Mouse (Mus musculus): ENCODE results near the gene Olfr545. TPM values are rescaled to one million over a fixed set of nuclear protein-coding genes. Genes with fewer than 3 reads are reported as not detected.

Gene Olfr545
- polyA plus RNA-seq, 1 experiment from 2014 or later: 0.09 TPM

DNA sequence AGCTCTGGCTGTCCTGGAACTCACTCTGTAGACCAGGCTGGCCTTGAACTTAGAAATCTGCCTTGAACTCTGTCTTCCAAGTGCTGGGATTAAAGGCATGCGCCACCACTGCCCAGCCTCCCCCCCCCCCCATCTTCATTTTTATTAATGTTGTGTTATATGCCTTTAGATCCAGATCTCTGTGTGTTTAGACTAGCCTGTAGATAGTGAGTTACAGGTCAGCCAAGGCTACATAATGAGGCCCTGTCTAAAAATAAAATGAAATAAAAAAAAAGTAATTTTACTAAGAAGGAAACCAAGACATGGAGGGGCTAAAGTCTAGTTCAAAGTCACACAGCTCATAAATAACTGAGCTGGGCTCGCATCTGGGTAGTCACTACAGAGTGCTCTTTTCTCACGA lies 20.4 kb downstream of the Olfr545 start:
- WGBS: 60% methylated on average over 3 of the region's 3 CpGs
- H3K9ac ChIP-seq (replicated peaks): no peak overlapping the region
- no peaks in the 10 kb centered on the region for H3K27me3 ChIP-seq
- H3K36me3 ChIP-seq: no peaks in the 10 kb centered on the region
- H3K4me2 ChIP-seq: no peak overlapping the region
- no peaks in the 10 kb centered on the region for H3K9me3 ChIP-seq
- ATAC-seq (ENCODE audit: insufficient number of reproducible peaks, insufficient read depth, low FRiP score, low TSS enrichment, low read depth): no peak
- no peaks in the 10 kb centered on the region for H3K4me1 ChIP-seq (replicated peaks)
- no peak overlapping the region for H3K4me3 ChIP-seq (replicated peaks)
- no peak overlapping the region for H3K27ac ChIP-seq

DNA sequence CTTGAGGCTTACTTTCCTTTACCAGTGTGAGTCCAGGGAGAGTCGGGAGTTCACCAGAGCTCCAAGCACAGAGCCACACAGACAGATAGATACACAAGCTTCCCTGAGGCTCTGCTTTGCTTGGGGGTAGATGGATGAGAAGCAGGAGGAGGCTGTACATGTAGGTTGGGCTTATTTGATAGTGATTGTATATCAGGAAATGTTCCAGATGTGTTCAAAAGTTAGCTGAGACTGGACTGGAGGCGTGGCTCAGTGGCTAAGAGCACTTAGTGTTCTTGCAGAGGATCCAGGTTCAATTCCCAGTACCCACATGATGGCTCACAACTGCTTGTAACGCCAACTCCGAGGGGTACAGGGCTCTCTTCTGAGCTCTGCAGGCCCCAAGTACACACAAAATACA lies 20.9 kb downstream of the Olfr545 start:
- Histone ChIP-seq H3K4me3 (replicated peaks) (no peak overlapping the region), H3K27ac (no peak overlapping the region), H3K4me2 (no peak overlapping the region), H3K9ac (replicated peaks) (no peak overlapping the region), H3K9me3 (no peaks in the 10 kb centered on the region), H3K27me3 (no peaks in the 10 kb centered on the region), H3K36me3 (no peaks in the 10 kb centered on the region), H3K4me1 (replicated peaks) (no peaks in the 10 kb centered on the region)
- ATAC-seq (ENCODE audit: insufficient number of reproducible peaks, insufficient read depth, low FRiP score, low TSS enrichment, low read depth): no peak
- 85% methylated on average over 4 of the region's 4 CpGs for WGBS

DNA sequence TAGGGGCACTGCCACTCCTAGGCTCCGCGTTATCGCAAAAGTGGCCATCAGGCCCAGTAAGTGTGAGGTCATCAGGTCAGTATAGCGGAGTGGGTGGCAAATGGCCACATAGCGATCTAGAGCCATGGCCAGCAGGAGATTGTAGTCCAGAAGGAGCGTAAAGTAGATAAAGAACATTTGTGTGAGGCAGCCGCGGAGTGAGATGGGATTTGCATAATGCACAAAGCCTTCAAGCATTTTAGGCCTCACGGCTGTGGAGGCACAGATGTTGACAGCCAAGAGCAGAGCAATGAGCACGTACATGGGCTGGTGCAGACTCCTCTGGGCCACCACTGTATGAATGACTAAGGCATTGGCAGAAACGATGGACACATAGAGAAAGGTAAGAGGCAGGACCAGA lies 22.0 kb downstream of the Olfr545 start:
- H3K27me3 ChIP-seq: no peaks in the 10 kb centered on the region
- ATAC-seq (ENCODE audit: insufficient number of reproducible peaks, insufficient read depth, low FRiP score, low TSS enrichment, low read depth): no peak
- WGBS: 82% methylated on average over 11 of the region's 11 CpGs
- H3K36me3 ChIP-seq: no peaks in the 10 kb centered on the region
- H3K27ac ChIP-seq: no peak overlapping the region
- no peaks in the 10 kb centered on the region for H3K9me3 ChIP-seq
- H3K9ac ChIP-seq (replicated peaks): no peak overlapping the region
- no peak overlapping the region for H3K4me3 ChIP-seq (replicated peaks)
- no peaks in the 10 kb centered on the region for H3K4me1 ChIP-seq (replicated peaks)
- H3K4me2 ChIP-seq: no peak overlapping the region

DNA sequence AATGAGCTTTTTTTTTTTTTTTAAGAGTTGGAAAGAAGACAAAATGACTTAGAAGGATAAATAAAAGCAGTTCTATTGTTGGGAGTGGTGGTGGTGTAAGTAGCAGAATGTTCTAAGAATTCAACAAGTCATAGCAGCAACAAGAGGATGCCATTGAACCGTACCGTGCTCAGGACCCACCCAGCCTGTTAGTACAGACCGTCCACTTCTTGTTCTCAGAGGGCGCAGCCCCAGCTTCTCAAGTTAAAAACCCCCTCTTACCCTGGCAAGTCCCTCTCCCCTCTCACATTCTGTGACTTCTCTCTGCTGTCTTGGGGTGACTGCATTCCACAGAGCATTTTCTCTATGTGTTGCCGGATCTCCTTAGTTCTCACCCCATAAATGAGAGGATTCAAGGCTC lies 22.8 kb downstream of the Olfr545 start:
- no peaks in the 10 kb centered on the region for H3K4me1 ChIP-seq (replicated peaks)
- H3K9ac ChIP-seq (replicated peaks): no peak overlapping the region
- H3K27me3 ChIP-seq: no peaks in the 10 kb centered on the region
- no peaks in the 10 kb centered on the region for H3K36me3 ChIP-seq
- H3K9me3 ChIP-seq: no peaks in the 10 kb centered on the region
- no peak overlapping the region for H3K4me3 ChIP-seq (replicated peaks)
- WGBS: 90% methylated on average over 5 of the region's 5 CpGs
- ATAC-seq (ENCODE audit: insufficient number of reproducible peaks, insufficient read depth, low FRiP score, low TSS enrichment, low read depth): no peak
- no peak overlapping the region for H3K27ac ChIP-seq
- H3K4me2 ChIP-seq: no peak overlapping the region

DNA sequence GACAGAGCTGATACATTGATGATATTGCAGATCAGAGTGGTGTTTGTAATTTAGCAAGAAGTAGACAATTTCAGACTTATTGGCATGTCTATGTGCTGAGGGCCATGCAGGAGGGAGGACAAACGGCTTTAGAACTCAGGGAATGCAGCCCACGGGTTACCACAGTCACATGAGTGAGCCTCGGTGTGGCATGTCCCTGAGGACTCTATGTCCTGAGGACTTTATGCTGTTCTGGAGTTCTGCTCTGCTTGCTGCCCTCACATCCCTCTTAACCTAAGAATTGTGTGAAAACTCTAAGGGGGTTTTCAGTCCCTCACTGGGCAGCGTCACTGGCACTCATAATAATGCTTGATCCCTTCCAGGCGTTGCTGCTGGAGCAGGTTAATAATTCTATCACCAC lies 26.7 kb downstream of the Olfr545 start:
- H3K36me3 ChIP-seq: peaks cover 31% of the 10 kb centered on the region
- ATAC-seq (ENCODE audit: insufficient number of reproducible peaks, insufficient read depth, low FRiP score, low TSS enrichment, low read depth): no peak
- 45% methylated on average over 5 of the region's 5 CpGs for WGBS
- H3K9me3 ChIP-seq: no peaks in the 10 kb centered on the region
- no peak overlapping the region for H3K27ac ChIP-seq
- no peak overlapping the region for H3K9ac ChIP-seq (replicated peaks)
- no peak overlapping the region for H3K4me3 ChIP-seq (replicated peaks)
- H3K27me3 ChIP-seq: no peaks in the 10 kb centered on the region
- H3K4me2 ChIP-seq: no peak overlapping the region
- H3K4me1 ChIP-seq (replicated peaks): no peaks in the 10 kb centered on the region

DNA sequence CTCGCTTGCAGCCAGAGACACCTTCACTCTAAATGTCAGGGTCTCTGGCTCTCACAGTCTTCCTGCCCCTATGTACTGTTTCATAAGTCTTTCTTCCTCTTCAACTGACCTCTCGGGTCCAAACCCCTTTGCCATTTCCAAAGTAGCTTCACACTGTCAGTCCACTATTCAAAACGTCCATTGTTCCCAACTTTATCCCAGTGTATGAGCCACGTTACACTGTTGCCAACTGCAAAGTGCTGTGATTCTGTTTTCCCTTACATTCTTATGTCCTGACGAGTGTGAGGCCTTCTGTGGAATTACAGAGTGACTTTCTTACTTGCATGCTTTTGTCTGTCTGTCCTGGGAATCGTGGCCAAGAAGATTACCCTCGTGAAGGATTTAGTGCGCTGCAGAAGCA lies 31.8 kb downstream of the Olfr545 start:
- Histone ChIP-seq H3K4me2 (no peak overlapping the region), H3K9ac (replicated peaks) (no peak overlapping the region), H3K27ac (no peak overlapping the region), H3K27me3 (no peaks in the 10 kb centered on the region), H3K9me3 (no peaks in the 10 kb centered on the region), H3K4me1 (replicated peaks) (no peaks in the 10 kb centered on the region), H3K36me3 (peaks cover 80% of the 10 kb centered on the region), H3K4me3 (replicated peaks) (no peak overlapping the region)
- ATAC-seq (ENCODE audit: insufficient number of reproducible peaks, insufficient read depth, low FRiP score, low TSS enrichment, low read depth): no peak
- WGBS: 93% methylated on average over 8 of the region's 8 CpGs

DNA sequence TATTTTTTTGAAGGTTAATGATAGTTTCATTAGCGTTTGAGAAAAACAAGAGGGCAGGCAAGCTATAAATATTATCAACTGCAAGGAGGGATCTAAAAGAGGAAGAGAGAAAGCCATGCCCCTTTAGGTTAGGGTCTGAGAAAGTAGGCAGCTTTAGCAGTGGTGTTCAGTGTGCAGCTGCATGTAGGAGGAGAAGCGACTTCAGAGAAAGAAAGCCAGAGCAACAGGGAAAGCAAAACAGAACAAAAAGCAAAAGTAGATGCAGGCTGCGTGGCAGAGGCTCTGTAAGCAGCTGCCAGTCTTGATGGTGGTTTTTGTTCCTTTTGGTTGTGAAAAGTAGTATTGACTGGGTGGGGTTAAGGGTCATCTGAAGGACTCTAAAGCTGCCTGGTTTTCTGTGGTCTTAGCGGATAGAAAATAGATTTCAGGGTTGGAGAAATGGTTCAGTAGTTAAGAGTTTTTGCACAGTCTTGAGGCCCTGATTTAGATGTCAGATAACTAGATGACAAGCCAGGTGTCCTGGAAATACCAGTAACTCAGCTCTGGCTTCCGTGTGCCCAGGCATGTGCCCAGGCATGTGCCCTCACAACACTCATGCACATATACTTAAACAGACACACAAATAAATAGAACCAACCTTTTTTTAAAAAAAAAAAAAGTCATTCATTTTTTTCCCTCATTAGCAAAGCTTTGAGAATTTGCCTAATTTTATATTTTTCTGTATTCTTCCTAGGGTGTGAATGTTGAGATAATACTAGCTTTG lies 40.6 kb downstream of the Olfr545 start:
- Histone ChIP-seq H3K9ac (replicated peaks) (no peak overlapping the region), H3K4me1 (replicated peaks) (no peaks in the 10 kb centered on the region), H3K27me3 (no peaks in the 10 kb centered on the region), H3K27ac (no peak overlapping the region), H3K36me3 (peaks cover 96% of the 10 kb centered on the region), H3K4me3 (replicated peaks) (no peak overlapping the region), H3K9me3 (no peaks in the 10 kb centered on the region), H3K4me2 (no peak overlapping the region)
- ATAC-seq (ENCODE audit: insufficient number of reproducible peaks, insufficient read depth, low FRiP score, low TSS enrichment, low read depth): no peak
- 93% methylated on average over 5 of the region's 5 CpGs for WGBS

DNA sequence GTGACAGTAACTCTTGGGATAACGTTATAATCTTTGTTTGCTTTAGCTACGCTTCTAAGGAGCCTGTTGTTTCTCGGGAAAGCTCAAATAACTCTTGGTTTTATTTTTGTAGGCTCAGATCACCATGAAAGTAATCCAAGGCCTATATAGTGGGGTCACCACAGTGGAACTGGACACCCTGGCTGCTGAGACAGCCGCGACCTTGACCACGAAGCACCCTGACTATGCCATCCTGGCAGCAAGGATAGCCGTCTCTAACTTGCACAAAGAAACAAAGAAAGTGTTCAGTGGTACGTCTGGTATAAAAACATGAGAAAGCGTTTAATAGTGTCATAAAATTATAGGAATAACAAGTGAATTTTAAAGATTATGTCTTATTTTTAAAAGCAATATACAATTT lies 52.9 kb downstream of the Olfr545 start:
- 89% methylated on average over 9 of the region's 9 CpGs for WGBS
- no peak overlapping the region for H3K4me3 ChIP-seq (replicated peaks)
- no peaks in the 10 kb centered on the region for H3K9me3 ChIP-seq
- no peaks in the 10 kb centered on the region for H3K27me3 ChIP-seq
- peaks cover 69% of the 10 kb centered on the region for H3K36me3 ChIP-seq
- peaks cover 20% of the 10 kb centered on the region for H3K4me1 ChIP-seq (replicated peaks)
- no peak overlapping the region for H3K27ac ChIP-seq
- ATAC-seq (ENCODE audit: insufficient number of reproducible peaks, insufficient read depth, low FRiP score, low TSS enrichment, low read depth): no peak
- H3K4me2 ChIP-seq: no peak overlapping the region
- no peak overlapping the region for H3K9ac ChIP-seq (replicated peaks)

DNA sequence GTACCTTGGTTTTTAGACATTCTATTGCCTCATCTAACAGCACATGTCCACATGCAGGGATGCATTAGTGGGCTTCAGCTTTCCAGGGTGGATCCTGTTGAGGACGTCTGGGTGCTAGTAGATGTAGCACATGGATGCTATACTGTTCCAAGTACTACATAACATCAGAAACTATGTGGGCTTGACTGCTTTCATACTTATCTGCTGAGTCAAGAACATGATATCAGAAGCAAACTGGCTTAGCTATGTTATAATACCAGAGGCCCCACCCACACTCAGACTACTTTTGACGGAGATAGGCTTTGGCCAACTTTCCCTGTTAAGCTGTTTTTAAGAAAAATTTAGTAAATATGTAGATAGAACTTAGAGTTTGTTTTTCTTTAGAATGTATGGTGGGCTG lies 55.1 kb downstream of the Olfr545 start:
- Histone ChIP-seq H3K9me3 (no peaks in the 10 kb centered on the region), H3K36me3 (peaks cover 48% of the 10 kb centered on the region), H3K9ac (replicated peaks) (no peak overlapping the region), H3K27me3 (no peaks in the 10 kb centered on the region), H3K4me2 (no peak overlapping the region), H3K27ac (no peak overlapping the region), H3K4me3 (replicated peaks) (no peak overlapping the region), H3K4me1 (replicated peaks) (peaks cover 20% of the 10 kb centered on the region)
- 86% methylated on average over 2 of the region's 2 CpGs for WGBS
- no peak for ATAC-seq (ENCODE audit: insufficient number of reproducible peaks, insufficient read depth, low FRiP score, low TSS enrichment, low read depth)

DNA sequence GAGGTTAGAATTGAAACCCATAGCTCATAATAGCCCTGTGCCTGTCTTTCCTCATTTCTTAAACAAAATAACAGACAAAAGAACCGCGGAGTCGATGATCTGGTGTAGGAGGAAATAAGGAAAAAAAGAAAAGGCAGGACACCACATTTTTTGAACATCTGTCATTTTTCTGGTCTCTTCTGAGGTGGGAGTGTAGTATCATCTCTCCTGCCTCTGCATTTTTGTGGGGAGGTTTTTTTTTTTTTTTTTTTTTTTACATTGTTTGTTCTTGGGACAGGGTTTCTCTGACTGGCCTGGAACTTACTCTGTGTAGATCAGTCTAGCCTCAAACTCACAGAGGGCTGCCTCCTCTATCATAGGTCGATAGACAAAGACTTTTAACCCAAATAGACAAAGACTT lies 56.9 kb downstream of the Olfr545 start:
- peaks cover 30% of the 10 kb centered on the region for H3K36me3 ChIP-seq
- peak overlapping the region; percentile 92 for H3K9ac ChIP-seq (replicated peaks)
- H3K9me3 ChIP-seq: no peaks in the 10 kb centered on the region
- peaks cover 8% of the 10 kb centered on the region; the same call in 1 of the 2 replicates for H3K27me3 ChIP-seq
- H3K27ac ChIP-seq: peak overlapping the region; percentile 91
- 3% methylated on average over 4 of the region's 4 CpGs for WGBS
- H3K4me2 ChIP-seq: peak overlapping the region; percentile 62
- peak overlapping the region; percentile 79 for H3K4me3 ChIP-seq (replicated peaks)
- no peak for ATAC-seq (ENCODE audit: insufficient number of reproducible peaks, insufficient read depth, low FRiP score, low TSS enrichment, low read depth)
- H3K4me1 ChIP-seq (replicated peaks): peaks cover 20% of the 10 kb centered on the region

DNA sequence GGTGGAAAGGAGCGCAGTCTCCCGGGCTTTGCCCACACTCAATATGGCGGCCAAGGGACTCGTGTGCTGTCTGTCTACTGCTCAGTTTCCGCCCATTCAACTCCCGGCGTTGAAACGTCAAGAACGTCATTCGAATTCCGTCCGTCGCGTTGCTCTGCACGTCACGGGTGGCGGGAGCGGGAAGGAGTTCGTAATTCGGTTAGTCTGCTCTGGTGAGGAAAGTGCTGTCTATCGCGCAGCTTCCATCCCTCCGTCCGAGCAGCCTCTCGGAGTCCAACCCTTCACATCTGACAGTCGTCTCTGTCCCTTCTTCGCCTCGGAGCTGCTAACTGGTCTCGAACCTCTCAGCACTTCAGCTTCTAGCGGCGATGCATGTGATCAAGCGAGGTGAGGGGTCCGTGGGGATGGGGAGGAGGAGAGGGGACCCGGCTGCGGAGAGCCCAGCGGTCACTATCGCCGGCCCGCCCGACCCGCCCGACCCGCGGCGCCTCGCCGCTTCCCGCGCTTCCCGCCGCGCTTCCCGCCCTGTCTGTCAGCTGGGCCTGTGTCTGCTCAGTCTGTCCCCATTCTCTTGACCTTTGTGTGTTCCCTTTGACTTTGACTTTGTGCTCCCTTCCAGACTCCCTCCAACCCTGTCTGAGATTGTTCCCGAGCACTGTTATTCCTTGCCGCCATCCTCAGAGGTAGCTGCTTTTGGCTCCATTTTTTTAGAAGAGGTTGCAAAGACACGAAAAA lies 57.5 kb downstream of the Olfr545 start, which contains the start of gene Rrm1:
TSS of gene Rrm1 (plus strand) at position 39 of the 735 bp plus-strand sequence.
- Histone ChIP-seq H3K4me2 (peak within 1 kb of the TSS; percentile 62), H3K27ac (peak within 1 kb of the TSS; percentile 91), H3K9ac (replicated peaks) (peak within 1 kb of the TSS; percentile 92), H3K36me3 (peaks cover 25% of the 10 kb centered on the region), H3K4me3 (replicated peaks) (peak within 1 kb of the TSS; percentile 79), H3K27me3 (peaks cover 11% of the 10 kb centered on the region; the same call in 1 of the 2 replicates), H3K4me1 (replicated peaks) (peaks cover 20% of the 10 kb centered on the region), H3K9me3 (no peaks in the 10 kb centered on the region)
- under 1% methylated on average over 56 of the region's 56 CpGs for WGBS
- peak; percentile 98 for ATAC-seq (ENCODE audit: insufficient number of reproducible peaks, insufficient read depth, low FRiP score, low TSS enrichment, low read depth)

Data from limb, embryonic 12.5 days (tissue).